In genomic region chr15:89146537-89146936, GRCm38 (mm10) we compare ENCODE assay signal across 8 mouse cellular contexts. TPM values are rescaled to one million over a fixed set of nuclear protein-coding genes. Genes with fewer than 3 reads are reported as not detected.
DNase-seq lines count a peak whose midpoint lies in the region; ATAC-seq and TF ChIP-seq lines count a peak whose summit lies in the region.

No protein-coding gene starts in this region.

- peaks cover 33% of the 10 kb centered on the region for H3K36me3 ChIP-seq in forebrain, embryonic 14.5 days (ENCODE audit: control insufficient read depth, insufficient read depth, low read length)
- no peaks in the 10 kb centered on the region for H3K36me3 ChIP-seq in intestine, embryonic 16.5 days (ENCODE audit: control insufficient read depth, insufficient read depth, low read length)
- no peaks in the 10 kb centered on the region for H3K36me3 ChIP-seq in limb, embryonic 15.5 days
- no peaks in the 10 kb centered on the region for H3K36me3 ChIP-seq in thymus, adult 2 months (ENCODE audit: control insufficient read depth, insufficient read depth, low read length)

- H3K4me1 ChIP-seq in forebrain, embryonic 14.5 days (ENCODE audit: control insufficient read depth, insufficient read depth, low read length) = peaks cover 21% of the 10 kb centered on the region
- peaks cover 17% of the 10 kb centered on the region for H3K4me1 ChIP-seq in intestine, embryonic 16.5 days (ENCODE audit: control insufficient read depth, insufficient read depth, low read length)
- H3K4me1 ChIP-seq in limb, embryonic 15.5 days = peaks cover 29% of the 10 kb centered on the region
- H3K4me1 ChIP-seq in thymus, adult 2 months (replicated peaks; ENCODE audit: control insufficient read depth, insufficient read depth, low read length) = peaks cover 46% of the 10 kb centered on the region

- peak overlapping the region; percentile 66 for H3K9ac ChIP-seq in forebrain, embryonic 14.5 days (ENCODE audit: low read length)
- H3K9ac ChIP-seq in intestine, embryonic 16.5 days (ENCODE audit: low read depth, low read length) = peak overlapping the region; percentile 36
- no peak overlapping the region for H3K9ac ChIP-seq in limb, embryonic 15.5 days

- no peaks in the 10 kb centered on the region for H3K27me3 ChIP-seq in forebrain, embryonic 14.5 days (replicated peaks; ENCODE audit: control insufficient read depth, insufficient read depth, low read length)
- H3K27me3 ChIP-seq in intestine, embryonic 16.5 days (replicated peaks; ENCODE audit: control insufficient read depth, insufficient read depth, low read length) = peaks cover 54% of the 10 kb centered on the region
- peaks cover 44% of the 10 kb centered on the region for H3K27me3 ChIP-seq in limb, embryonic 15.5 days
- peaks cover 5% of the 10 kb centered on the region for H3K27me3 ChIP-seq in thymus, adult 2 months (ENCODE audit: control insufficient read depth, insufficient read depth, low read length)

- peak overlapping the region; percentile 74 for H3K4me3 ChIP-seq in forebrain, embryonic 14.5 days (ENCODE audit: low read depth, low read length)
- H3K4me3 ChIP-seq in intestine, embryonic 16.5 days (ENCODE audit: low read length) = peak overlapping the region; percentile 40
- H3K4me3 ChIP-seq in limb, embryonic 15.5 days = peak overlapping the region; percentile 33
- H3K4me3 ChIP-seq in thymus, adult 2 months (ENCODE audit: control insufficient read depth, insufficient read depth, low read length) = peak overlapping the region; percentile 36

- no peak for TF ChIP-seq CTCF in brain, embryonic 14.5 days (IDR thresholded peaks at IDR 0.05; ENCODE audit: borderline replicate concordance, extremely low read depth, insufficient read depth, insufficient read length)
- no peak for TF ChIP-seq CTCF in thymus, adult 2 months (IDR thresholded peaks at IDR 0.05; ENCODE audit: borderline replicate concordance, control insufficient read depth, extremely low read depth, insufficient read depth, low read length, poor library complexity)

- peak; percentile 14; the same call in 1 of the 2 replicates for ATAC-seq in forebrain, embryonic 14.5 days
- peak; percentile 36; the same call in 1 of the 2 replicates for ATAC-seq in intestine, embryonic 16.5 days
- no peak for ATAC-seq in limb, embryonic 15.5 days (ENCODE audit: insufficient number of reproducible peaks, low FRiP score, low TSS enrichment, low read depth)

- peak; percentile 56 for DNase-seq in adrenal gland, postnatal 10 days
- no peak for DNase-seq in adrenal gland, adult 18-20 months (ENCODE audit: low spot score in 2 of 2)
- DNase-seq in brain, embryonic 14.5 days (ENCODE audit: low read depth) = peak; percentile 68
- peak; percentile 62 for DNase-seq in forebrain, embryonic 14.5 days (ENCODE audit: low spot score)
- peak; percentile 75 for DNase-seq in naive thymus-derived CD4-positive, alpha-beta T cell, adult 2 months (ENCODE audit: low read depth)
- DNase-seq in thymus, adult 2 months = peak; percentile 65

- peak overlapping the region; percentile 63 for H3K27ac ChIP-seq in forebrain, embryonic 14.5 days (ENCODE audit: low read depth, low read length)
- H3K27ac ChIP-seq in intestine, embryonic 16.5 days (ENCODE audit: low read length) = no peak overlapping the region
- H3K27ac ChIP-seq in limb, embryonic 15.5 days = no peak overlapping the region
- no peak overlapping the region for H3K27ac ChIP-seq in thymus, adult 2 months (ENCODE audit: control insufficient read depth, insufficient read depth, low read length)

- TF ChIP-seq POLR2A in brain, embryonic 14.5 days (IDR thresholded peaks at IDR 0.05; ENCODE audit: borderline replicate concordance, extremely low read depth, insufficient read depth, insufficient read length, poor library complexity, severe bottlenecking) = no peak
- TF ChIP-seq POLR2A in thymus, adult 2 months (IDR thresholded peaks at IDR 0.05; ENCODE audit: control insufficient read depth, extremely low read depth, insufficient read depth, low read length, poor library complexity) = no peak

- WGBS in forebrain, embryonic 14.5 days = 3% methylated on average over 27 of the region's 27 CpGs
- WGBS in intestine, embryonic 16.5 days = 2% methylated on average over 27 of the region's 27 CpGs
- 3% methylated on average over 27 of the region's 27 CpGs for WGBS in limb, embryonic 15.5 days
- 1% methylated on average over 27 of the region's 27 CpGs for WGBS in thymus, adult 2 months

- H3K9me3 ChIP-seq in forebrain, embryonic 14.5 days (replicated peaks; ENCODE audit: control insufficient read depth, low read length) = no peaks in the 10 kb centered on the region
- H3K9me3 ChIP-seq in intestine, embryonic 16.5 days (ENCODE audit: control insufficient read depth, low read length) = no peaks in the 10 kb centered on the region
- no peaks in the 10 kb centered on the region for H3K9me3 ChIP-seq in limb, embryonic 15.5 days

- H3K4me2 ChIP-seq in forebrain, embryonic 14.5 days (ENCODE audit: low read length) = peak overlapping the region; percentile 82
- H3K4me2 ChIP-seq in intestine, embryonic 16.5 days (ENCODE audit: low read depth, low read length) = peak overlapping the region; percentile 60
- peak overlapping the region; percentile 55 for H3K4me2 ChIP-seq in limb, embryonic 15.5 days

RNA-seq across cellular contexts. Expression of gene Mapk11, which starts 2.9 kb away (rescaled TPM):
- total RNA-seq in adrenal gland, postnatal 10 days (2021) = 1 to 10 TPM; 5.1 to 7.3 TPM
- total RNA-seq in adrenal gland, adult 18-20 months (2021) = 1 to 10 TPM; 3.7 to 3.8 TPM
- 61.9 and 75.4 TPM in 2 replicates for polyA plus RNA-seq in brain, embryonic 14.5 days (2012; rRNA removed)
- 28.1 and 30.1 TPM in 2 replicates for polyA plus RNA-seq in forebrain, embryonic 14.5 days (2014; fragmentation: Nextera tagmentation; extraction: Ambion mirVana)
- polyA plus RNA-seq in intestine, embryonic 16.5 days (2015; fragmentation: Nextera tagmentation; extraction: Ambion mirVana) = 4.7 and 5.0 TPM in 2 replicates
- 7.8 and 8.3 TPM in 2 replicates for polyA plus RNA-seq in limb, embryonic 15.5 days (2015; fragmentation: Nextera tagmentation; extraction: Ambion mirVana)
- 27.3 and 28.6 TPM in 2 replicates for polyA plus RNA-seq in thymus, adult 2 months (2012; rRNA removed)

RNA-seq across cellular contexts. Expression of gene Mapk12, which starts 6.0 kb away (rescaled TPM):
- 10 to 100 TPM; 10.1 to 19.3 TPM for total RNA-seq in adrenal gland, postnatal 10 days (2021)
- total RNA-seq in adrenal gland, adult 18-20 months (2021) = 1 to 10 TPM; 8.4 to 9.6 TPM
- polyA plus RNA-seq in brain, embryonic 14.5 days (2012; rRNA removed) = 12.8 and 15.5 TPM in 2 replicates
- 4.8 and 5.1 TPM in 2 replicates for polyA plus RNA-seq in forebrain, embryonic 14.5 days (2014; fragmentation: Nextera tagmentation; extraction: Ambion mirVana)
- polyA plus RNA-seq in intestine, embryonic 16.5 days (2015; fragmentation: Nextera tagmentation; extraction: Ambion mirVana) = 2.7 and 3.1 TPM in 2 replicates
- 7.1 and 15.4 TPM in 2 replicates for polyA plus RNA-seq in limb, embryonic 15.5 days (2015; fragmentation: Nextera tagmentation; extraction: Ambion mirVana)
- polyA plus RNA-seq in thymus, adult 2 months (2012; rRNA removed) = 2.9 and 3.1 TPM in 2 replicates

RNA-seq across cellular contexts. Expression of gene Hdac10, which starts 18.0 kb away (rescaled TPM):
- total RNA-seq in adrenal gland, postnatal 10 days (2021) = 10 to 100 TPM; 10.5 to 17.8 TPM
- total RNA-seq in adrenal gland, adult 18-20 months (2021) = 10 to 100 TPM; 11.4 to 12.4 TPM
- 33.1 and 58.3 TPM in 2 replicates for polyA plus RNA-seq in brain, embryonic 14.5 days (2012; rRNA removed)
- polyA plus RNA-seq in forebrain, embryonic 14.5 days (2014; fragmentation: Nextera tagmentation; extraction: Ambion mirVana) = 18.4 and 25.4 TPM in 2 replicates
- 25.3 and 27.6 TPM in 2 replicates for polyA plus RNA-seq in intestine, embryonic 16.5 days (2015; fragmentation: Nextera tagmentation; extraction: Ambion mirVana)
- polyA plus RNA-seq in limb, embryonic 15.5 days (2015; fragmentation: Nextera tagmentation; extraction: Ambion mirVana) = 22.4 and 23.4 TPM in 2 replicates
- polyA plus RNA-seq in thymus, adult 2 months (2012; rRNA removed) = 82.9 and 94.4 TPM in 2 replicates

RNA-seq across cellular contexts. Expression of gene Tubgcp6, which starts 23.6 kb away (rescaled TPM):
- 10 to 100 TPM; 13.5 to 18.6 TPM for total RNA-seq in adrenal gland, postnatal 10 days (2021)
- total RNA-seq in adrenal gland, adult 18-20 months (2021) = 10 to 100 TPM; 10.8 to 13.0 TPM
- polyA plus RNA-seq in brain, embryonic 14.5 days (2012; rRNA removed) = 45.9 and 50.3 TPM in 2 replicates
- polyA plus RNA-seq in forebrain, embryonic 14.5 days (2014; fragmentation: Nextera tagmentation; extraction: Ambion mirVana) = 15.9 and 17.0 TPM in 2 replicates
- polyA plus RNA-seq in intestine, embryonic 16.5 days (2015; fragmentation: Nextera tagmentation; extraction: Ambion mirVana) = 8.6 and 9.3 TPM in 2 replicates
- 12.6 and 12.7 TPM in 2 replicates for polyA plus RNA-seq in limb, embryonic 15.5 days (2015; fragmentation: Nextera tagmentation; extraction: Ambion mirVana)
- 97.4 and 98.9 TPM in 2 replicates for polyA plus RNA-seq in thymus, adult 2 months (2012; rRNA removed)

RNA-seq across cellular contexts. Expression of gene Plxnb2, which starts 34.1 kb away (rescaled TPM):
- total RNA-seq in adrenal gland, postnatal 10 days (2021) = 100 to 1,000 TPM in 1 of 2 experiments, 10 to 100 TPM in 1; 96.8 to 105 TPM
- 100 to 1,000 TPM in 1 of 2 experiments, 10 to 100 TPM in 1; 84.0 to 113 TPM for total RNA-seq in adrenal gland, adult 18-20 months (2021)
- polyA plus RNA-seq in brain, embryonic 14.5 days (2012; rRNA removed) = 194 and 213 TPM in 2 replicates
- polyA plus RNA-seq in forebrain, embryonic 14.5 days (2014; fragmentation: Nextera tagmentation; extraction: Ambion mirVana) = 101 TPM in 2 replicates
- polyA plus RNA-seq in intestine, embryonic 16.5 days (2015; fragmentation: Nextera tagmentation; extraction: Ambion mirVana) = 98.5 and 104 TPM in 2 replicates
- polyA plus RNA-seq in limb, embryonic 15.5 days (2015; fragmentation: Nextera tagmentation; extraction: Ambion mirVana) = 144 and 149 TPM in 2 replicates
- polyA plus RNA-seq in thymus, adult 2 months (2012; rRNA removed) = 42.8 and 54.6 TPM in 2 replicates

Comparison
In these comparisons a context has a peak if more than half of its experiments do, and no peak if none do; other contexts are left out.
1. DNase-seq: peak in adrenal gland, postnatal 10 days (single experiment), brain, embryonic 14.5 days (single experiment), forebrain, embryonic 14.5 days (single experiment), naive thymus-derived CD4-positive, alpha-beta T cell, adult 2 months (single experiment) and thymus, adult 2 months (single experiment); none in adrenal gland, adult 18-20 months (0 of 2).
2. Peak in every context shown above with its lines, with median percentiles within 50 percentile points of each other: H3K4me2 ChIP-seq and H3K4me3 ChIP-seq.